Mouse (Mus musculus) neural tube, embryonic 12.5 days (tissue): ENCODE results near the gene Chchd5. TPM values are rescaled to one million over a fixed set of nuclear protein-coding genes. Genes with fewer than 3 reads are reported as not detected.

Experiments
- ATAC-seq: fragments of 200-750 bp; cut with Nextera tagmentation; 2 replicates; pipeline ENCODE4 v1.8.0; 2017; ENCODE audit warnings: low read depth, mild to moderate bottlenecking, moderate TSS enrichment, moderate library complexity; ENCODE audit not compliant: low FRiP score
- H3K27ac ChIP-seq: fragments of 300-500 bp; sonication (generic); 2 replicates; pipeline ENCODE4 v1.5.1; 2016
- H3K27me3 ChIP-seq: fragments of 300-500 bp; sonication (generic); replicated peaks from 2 replicates; pipeline ENCODE4 v1.6.1; 2016; ENCODE audit warnings: mild to moderate bottlenecking
- H3K36me3 ChIP-seq: fragments of 300-500 bp; sonication (generic); 2 replicates; pipeline ENCODE4 v1.6.1; 2016; ENCODE audit warnings: mild to moderate bottlenecking
- H3K4me1 ChIP-seq: fragments of 300-500 bp; sonication (generic); 2 replicates; pipeline ENCODE4 v1.6.1; 2016
- H3K4me2 ChIP-seq: fragments of 300-500 bp; sonication (generic); replicated peaks from 2 replicates; pipeline ENCODE4 v1.6.1; 2016; ENCODE audit warnings: mild to moderate bottlenecking
- H3K4me3 ChIP-seq: fragments of 300-500 bp; sonication (generic); 2 replicates; pipeline ENCODE4 v1.5.1; 2016
- H3K9ac ChIP-seq: fragments of 300-500 bp; sonication (generic); 2 replicates; pipeline ENCODE4 v1.6.1; 2016; ENCODE audit warnings: mild to moderate bottlenecking
- H3K9me3 ChIP-seq: fragments of 300-500 bp; sonication (generic); 2 replicates; pipeline ENCODE4 v1.6.1; 2016; ENCODE audit warnings: mild to moderate bottlenecking
- WGBS: fragments of 180-500 bp; shearing (Covaris S2); methylation state at CpG from one replicate; pipeline ENCODE4 v1.1.7; 2016; 5-methylcytosine and 5-hydroxymethylcytosine counted together
- polyA plus RNA-seq: library from polyadenylated mRNA; unstranded; fragments of >200 nt; fragmentation: Nextera tagmentation; extraction: Ambion mirVana; gene quantifications from 2 replicates; pipeline ENCODE4 v1.2.1, GENCODE M21; 2016

Chchd5 gene
- polyA plus RNA-seq, 1 experiment from 2014 or later, result 25.9 TPM

GRCm38 (mm10) chr2:129118061-129118460, 11.4 kb upstream of the Chchd5 start:
- H3K9ac ChIP-seq, result no peak overlapping the region
- 92% methylated on average over 12 of the region's 12 CpGs for WGBS
- H3K36me3 ChIP-seq, result peaks cover 90% of the 10 kb centered on the region
- no peak for ATAC-seq
- H3K4me1 ChIP-seq, result no peaks in the 10 kb centered on the region
- H3K27me3 ChIP-seq, result no peaks in the 10 kb centered on the region
- H3K4me2 ChIP-seq, result no peak overlapping the region
- no peak overlapping the region for H3K27ac ChIP-seq
- no peaks in the 10 kb centered on the region for H3K9me3 ChIP-seq
- H3K4me3 ChIP-seq, result no peak overlapping the region

GRCm38 (mm10) chr2:129121986-129122385, 7.5 kb upstream of the Chchd5 start:
- H3K27me3 ChIP-seq, result no peaks in the 10 kb centered on the region
- no peak overlapping the region for H3K4me2 ChIP-seq
- no peaks in the 10 kb centered on the region for H3K4me1 ChIP-seq
- H3K9me3 ChIP-seq, result no peaks in the 10 kb centered on the region
- no peak for ATAC-seq
- WGBS, result 94% methylated on average over 8 of the region's 8 CpGs
- peaks cover 85% of the 10 kb centered on the region for H3K36me3 ChIP-seq
- H3K27ac ChIP-seq, result no peak overlapping the region
- H3K9ac ChIP-seq, result no peak overlapping the region
- H3K4me3 ChIP-seq, result no peak overlapping the region

DNA sequence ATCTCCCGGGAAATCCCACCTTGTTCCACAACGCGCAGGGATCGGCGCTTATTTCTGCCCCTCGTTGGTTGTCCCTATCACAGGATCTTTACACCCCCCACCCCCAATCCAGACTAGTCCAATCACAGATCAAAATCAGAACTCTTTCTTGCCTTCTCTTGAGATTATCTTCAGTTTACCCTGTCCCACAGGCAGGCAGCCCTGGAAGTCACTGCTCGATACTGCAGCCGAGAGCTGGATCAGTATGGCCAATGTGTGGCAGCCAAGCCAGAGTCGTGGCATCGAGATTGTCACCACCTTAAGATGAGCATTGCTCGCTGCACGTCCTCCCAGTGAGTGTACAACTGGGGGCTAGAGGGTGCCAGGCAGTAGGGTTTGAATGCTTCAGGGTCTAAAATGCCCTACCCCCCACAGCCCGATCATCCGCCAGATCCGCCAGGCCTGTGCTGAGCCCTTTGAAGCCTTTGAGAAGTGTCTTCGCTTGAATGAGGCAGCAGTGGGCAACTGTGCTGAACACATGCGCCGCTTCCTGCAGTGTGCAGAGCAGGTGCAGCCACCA, 566 bp downstream of the Chchd5 start:
- no peaks in the 10 kb centered on the region for H3K27me3 ChIP-seq
- 0 out of 2 replicates have a peak, but pooled peaks cover 8% of the 10 kb centered on the region for H3K9me3 ChIP-seq
- peak overlapping the region; percentile 64 for H3K9ac ChIP-seq
- peaks cover 41% of the 10 kb centered on the region for H3K36me3 ChIP-seq
- peak overlapping the region; percentile 71 for H3K4me3 ChIP-seq
- 37% methylated on average over 18 of the region's 18 CpGs for WGBS
- peak overlapping the region; percentile 50; the same call in 1 of the 2 replicates for H3K27ac ChIP-seq
- peak overlapping the region; percentile 79 for H3K4me2 ChIP-seq
- peaks cover 14% of the 10 kb centered on the region for H3K4me1 ChIP-seq
- ATAC-seq, result peak; percentile 52

GRCm38 (mm10) chr2:129130776-129131175, 1.3 kb downstream of the Chchd5 start:
- Histone ChIP-seq H3K27me3 (no peaks in the 10 kb centered on the region), H3K9me3 (0 out of 2 replicates have a peak, but pooled peaks cover 8% of the 10 kb centered on the region), H3K36me3 (peaks cover 34% of the 10 kb centered on the region), H3K4me3 (no peak overlapping the region), H3K4me2 (peak overlapping the region; percentile 79), H3K27ac (no peak overlapping the region), H3K4me1 (peaks cover 14% of the 10 kb centered on the region), H3K9ac (no peak overlapping the region)
- no peak for ATAC-seq
- WGBS, result 96% methylated on average over 2 of the region's 2 CpGs

DNA sequence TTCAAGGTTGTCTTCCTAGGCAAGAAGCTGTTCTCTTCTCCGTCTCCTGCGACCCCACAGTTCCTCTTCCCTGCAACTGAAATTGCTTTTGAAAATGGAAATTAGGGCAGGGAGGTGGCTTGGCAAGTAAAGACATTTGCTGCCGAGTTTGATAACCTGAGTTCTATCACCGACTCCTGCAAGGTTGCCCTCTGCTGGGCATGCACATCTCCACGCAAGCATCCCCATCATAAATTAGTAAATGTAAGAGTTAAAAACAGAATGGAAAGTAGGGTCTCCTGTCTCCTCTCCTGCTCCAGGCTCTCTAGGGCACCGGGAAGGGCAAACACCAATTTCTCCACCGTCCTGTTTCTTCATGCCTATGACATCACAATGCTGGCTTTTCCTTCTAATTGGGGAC, 2.7 kb downstream of the Chchd5 start:
- no peak overlapping the region for H3K27ac ChIP-seq
- H3K4me2 ChIP-seq, result no peak overlapping the region
- ATAC-seq, result no peak
- no peak overlapping the region for H3K9ac ChIP-seq
- no peak overlapping the region for H3K4me3 ChIP-seq
- whole genome bisulfite sequencing, result 94% methylated on average over 7 of the region's 7 CpGs
- H3K36me3 ChIP-seq, result peaks cover 23% of the 10 kb centered on the region
- no peaks in the 10 kb centered on the region for H3K27me3 ChIP-seq
- peaks cover 14% of the 10 kb centered on the region for H3K4me1 ChIP-seq
- 0 out of 2 replicates have a peak, but pooled peaks cover 8% of the 10 kb centered on the region for H3K9me3 ChIP-seq

GRCm38 (mm10) chr2:129133006-129133805, 3.7 kb downstream of the Chchd5 start:
- no peak overlapping the region for H3K4me3 ChIP-seq
- peaks cover 14% of the 10 kb centered on the region for H3K4me1 ChIP-seq
- no peak overlapping the region for H3K9ac ChIP-seq
- 0 out of 2 replicates have a peak, but pooled peaks cover 8% of the 10 kb centered on the region for H3K9me3 ChIP-seq
- H3K27me3 ChIP-seq, result no peaks in the 10 kb centered on the region
- H3K27ac ChIP-seq, result no peak overlapping the region
- no peak overlapping the region for H3K4me2 ChIP-seq
- no peak for ATAC-seq
- 96% methylated on average over 14 of the region's 14 CpGs for WGBS
- H3K36me3 ChIP-seq, result peaks cover 22% of the 10 kb centered on the region

DNA sequence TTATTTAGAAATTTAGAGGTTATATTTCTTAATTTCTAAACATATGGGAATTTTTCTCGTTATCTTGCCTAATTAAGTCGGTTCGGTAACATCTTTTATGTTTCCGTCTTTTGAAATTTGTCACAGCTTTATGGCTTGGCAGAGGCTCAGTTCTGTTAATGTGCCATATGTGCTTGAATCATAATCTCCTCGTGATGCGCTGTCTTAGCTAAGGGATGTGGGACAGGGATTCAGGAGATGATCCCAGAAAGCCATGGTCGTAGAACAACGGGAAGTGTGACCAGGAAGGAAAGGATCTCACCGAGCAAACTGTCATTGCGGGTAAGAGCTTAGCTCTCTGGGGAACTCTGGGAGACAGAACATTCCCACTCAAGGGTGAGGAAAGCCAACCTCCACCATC, 10.4 kb downstream of the Chchd5 start:
- no peak overlapping the region for H3K27ac ChIP-seq

GRCm38 (mm10) chr2:129148836-129149235, 19.3 kb downstream of the Chchd5 start:
- Histone ChIP-seq H3K27ac (no peak overlapping the region), H3K4me1 (no peaks in the 10 kb centered on the region), H3K36me3 (no peaks in the 10 kb centered on the region), H3K27me3 (no peaks in the 10 kb centered on the region), H3K9me3 (no peaks in the 10 kb centered on the region), H3K4me3 (no peak overlapping the region), H3K4me2 (no peak overlapping the region), H3K9ac (no peak overlapping the region)
- ATAC-seq, result no peak
- 40% methylated on average over 2 of the region's 2 CpGs for WGBS

More for the DNA sequence above, 10.4 kb downstream of the Chchd5 start:
- Histone ChIP-seq H3K9me3 (no peaks in the 10 kb centered on the region), H3K4me1 (no peaks in the 10 kb centered on the region), H3K27me3 (no peaks in the 10 kb centered on the region), H3K4me2 (no peak overlapping the region), H3K36me3 (no peaks in the 10 kb centered on the region), H3K9ac (no peak overlapping the region), H3K4me3 (no peak overlapping the region)
- WGBS, result 85% methylated on average over 10 of the region's 10 CpGs
- ATAC-seq, result no peak

DNA sequence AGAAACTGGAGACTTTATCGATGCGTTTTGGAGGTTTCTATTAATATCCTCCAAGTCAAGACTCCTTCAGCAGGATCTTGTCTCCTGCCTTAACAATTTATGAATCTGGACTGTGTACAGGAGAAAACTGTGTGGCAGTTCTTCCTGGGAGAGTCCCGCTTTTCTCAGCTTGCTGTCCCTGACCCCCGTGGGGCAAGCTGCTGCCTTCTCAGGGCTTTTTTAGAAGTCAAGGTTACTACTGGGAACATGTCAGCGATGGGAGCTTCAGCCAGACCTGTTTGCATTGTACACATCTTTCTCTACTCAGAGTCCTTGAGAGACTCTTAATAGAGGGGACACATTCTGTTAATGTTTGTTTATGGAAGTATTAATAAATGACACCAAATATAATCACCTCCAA, 20.9 kb downstream of the Chchd5 start:
- Histone ChIP-seq H3K36me3 (no peaks in the 10 kb centered on the region), H3K4me3 (no peak overlapping the region), H3K9ac (no peak overlapping the region), H3K27me3 (no peaks in the 10 kb centered on the region), H3K27ac (no peak overlapping the region), H3K4me2 (no peak overlapping the region), H3K9me3 (no peaks in the 10 kb centered on the region), H3K4me1 (no peaks in the 10 kb centered on the region)
- no peak for ATAC-seq
- WGBS, result 88% methylated on average over 5 of the region's 5 CpGs

GRCm38 (mm10) chr2:129151111-129151510, 21.6 kb downstream of the Chchd5 start:
- no peak for ATAC-seq
- H3K27ac ChIP-seq, result no peak overlapping the region
- H3K4me3 ChIP-seq, result no peak overlapping the region
- no peaks in the 10 kb centered on the region for H3K9me3 ChIP-seq
- H3K27me3 ChIP-seq, result no peaks in the 10 kb centered on the region
- no peaks in the 10 kb centered on the region for H3K36me3 ChIP-seq
- no peak overlapping the region for H3K4me2 ChIP-seq
- 92% methylated on average over 9 of the region's 9 CpGs for WGBS
- no peaks in the 10 kb centered on the region for H3K4me1 ChIP-seq
- H3K9ac ChIP-seq, result no peak overlapping the region

DNA sequence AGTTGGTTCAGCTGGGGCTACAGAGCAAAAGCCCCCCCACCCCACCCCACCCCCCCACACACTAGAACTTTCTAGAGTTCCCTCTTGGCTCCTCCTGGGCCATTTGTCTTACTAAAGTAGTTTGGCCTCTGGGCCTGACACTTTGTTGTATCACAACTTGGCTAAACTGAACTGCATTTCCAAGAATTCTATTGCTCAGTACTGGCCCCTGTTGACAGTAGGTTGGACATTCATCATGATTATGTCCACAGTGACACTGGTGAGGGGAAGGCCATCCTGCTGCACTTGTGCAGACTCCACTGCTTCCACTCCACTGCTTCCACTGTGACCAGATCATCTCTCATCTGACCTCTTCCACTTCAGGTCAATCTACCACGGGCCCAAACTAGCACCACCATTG, 23.3 kb downstream of the Chchd5 start:
- 79% methylated on average over 1 of the region's 1 CpGs for WGBS
- H3K27ac ChIP-seq, result no peak overlapping the region
- no peak overlapping the region for H3K4me3 ChIP-seq
- H3K36me3 ChIP-seq, result no peaks in the 10 kb centered on the region
- ATAC-seq, result no peak
- no peaks in the 10 kb centered on the region for H3K27me3 ChIP-seq
- no peaks in the 10 kb centered on the region for H3K9me3 ChIP-seq
- H3K9ac ChIP-seq, result no peak overlapping the region
- no peak overlapping the region for H3K4me2 ChIP-seq
- H3K4me1 ChIP-seq, result no peaks in the 10 kb centered on the region

DNA sequence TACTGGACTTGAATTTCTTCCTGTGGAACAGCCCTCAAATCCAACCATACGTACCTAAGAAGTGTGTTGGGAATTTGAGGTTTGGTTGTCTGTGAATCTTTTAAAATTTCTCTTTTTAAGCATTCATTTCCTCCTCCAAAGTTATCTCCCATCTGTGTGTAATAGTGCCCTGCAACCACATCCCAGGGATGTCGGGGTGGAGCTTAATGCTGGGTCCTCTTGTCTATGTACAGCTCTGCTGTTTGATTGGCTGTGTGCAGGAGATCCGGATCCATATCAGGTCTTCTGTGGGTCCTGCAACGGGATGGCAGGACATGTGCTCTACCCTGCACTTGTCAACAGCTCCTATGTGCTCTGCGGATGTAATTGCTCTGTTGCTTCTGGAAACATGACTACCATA, 35.3 kb downstream of the Chchd5 start:
- Histone ChIP-seq H3K4me3 (no peak overlapping the region), H3K4me2 (no peak overlapping the region), H3K36me3 (no peaks in the 10 kb centered on the region), H3K9me3 (no peaks in the 10 kb centered on the region), H3K9ac (no peak overlapping the region), H3K4me1 (no peaks in the 10 kb centered on the region), H3K27ac (no peak overlapping the region), H3K27me3 (no peaks in the 10 kb centered on the region)
- 81% methylated on average over 5 of the region's 5 CpGs for WGBS
- no peak for ATAC-seq
